Comparison of ENCODE assay signal across 14 mouse cellular contexts in the genomic region with DNA sequence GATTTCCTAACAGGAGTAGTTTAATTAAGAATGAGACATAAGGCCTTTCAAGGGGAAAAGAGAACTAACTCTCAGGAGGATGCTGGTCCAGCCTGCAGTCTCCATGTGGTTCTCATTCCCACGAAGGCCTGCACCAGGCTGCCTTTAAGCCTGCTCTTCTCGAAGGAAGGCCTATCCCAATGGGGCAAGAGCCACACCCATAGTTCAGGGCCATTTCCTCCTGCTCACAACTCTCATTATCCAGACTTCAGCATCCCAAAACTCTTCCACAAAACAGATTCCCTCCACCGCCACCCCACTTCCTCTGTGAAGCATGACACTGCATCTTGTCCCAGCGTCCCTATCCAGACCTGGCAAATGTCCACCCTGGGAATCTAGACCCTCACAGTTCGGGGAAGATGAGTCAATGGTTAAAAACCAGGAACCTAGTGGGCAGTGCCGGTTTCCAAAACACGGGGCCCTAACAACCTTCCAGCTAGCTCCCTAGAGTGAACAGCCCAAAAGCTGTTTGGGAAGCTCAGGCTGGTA. TPM values are rescaled to one million over a fixed set of nuclear protein-coding genes. Genes with fewer than 3 reads are reported as not detected.
DNase-seq lines count a peak whose midpoint lies in the region; ATAC-seq and TF ChIP-seq lines count a peak whose summit lies in the region.
"Had no signal": no experiment of that assay in that cellular context is flagged by ENCODE, and none has a peak within 500 bp of the region (broad histone marks: within the 10 kb centered on the region; RNA-seq: fewer than 3 reads in every experiment).

No protein-coding gene starts in this region.

- no peak for TF ChIP-seq CTCF in kidney, adult 2 months (conservative IDR thresholded peaks at IDR 0.05; ENCODE audit: insufficient read depth, insufficient read length, low read depth, low read length)
- TF ChIP-seq CTCF in embryonic fibroblast, embryonic 13.5 days (IDR thresholded peaks at IDR 0.05; ENCODE audit: borderline replicate concordance, insufficient read depth, low read length): no peak

- H3K27ac ChIP-seq in kidney, adult 2 months (ENCODE audit: insufficient read depth, low read depth, low read length): 0 out of 2 replicates have a peak overlapping the region, but pooled peaks have one; percentile 27
- H3K27ac ChIP-seq in kidney, embryonic 15.5 days: no peak overlapping the region
- peak overlapping the region; percentile 92 for H3K27ac ChIP-seq in embryonic fibroblast, embryonic 13.5 days (ENCODE audit: insufficient read depth, low read length)
- H3K27ac ChIP-seq in heart, embryonic 16.5 days (ENCODE audit: low read length): peak overlapping the region; percentile 87; the same call in 1 of the 2 replicates
- H3K27ac ChIP-seq: liver, embryonic 15.5 days; macrophage had no signal

- no peaks in the 10 kb centered on the region for H3K27me3 ChIP-seq in kidney, adult 2 months (replicated peaks; ENCODE audit: control insufficient read depth, insufficient read depth, low read length)
- H3K27me3 ChIP-seq in kidney, embryonic 15.5 days: no peaks in the 10 kb centered on the region
- H3K27me3 ChIP-seq in heart, embryonic 16.5 days (ENCODE audit: control insufficient read depth, insufficient read depth, low read length): no peaks in the 10 kb centered on the region
- H3K27me3 ChIP-seq: liver, embryonic 15.5 days; neural tube, embryonic 15.5 days had no signal

- no peaks in the 10 kb centered on the region for H3K36me3 ChIP-seq in kidney, adult 2 months (ENCODE audit: control insufficient read depth, insufficient read depth, low read length)
- no peaks in the 10 kb centered on the region for H3K36me3 ChIP-seq in kidney, embryonic 15.5 days
- no peaks in the 10 kb centered on the region for H3K36me3 ChIP-seq in heart, embryonic 16.5 days (ENCODE audit: control insufficient read depth, insufficient read depth)
- H3K36me3 ChIP-seq: liver, embryonic 15.5 days; neural tube, embryonic 15.5 days had no signal

- ATAC-seq in kidney, embryonic 15.5 days (replicated peaks; ENCODE audit: low FRiP score): no peak
- ATAC-seq in heart, embryonic 16.5 days (replicated peaks; ENCODE audit: extremely low read depth, insufficient read depth, low FRiP score): no peak
- ATAC-seq in monocyte, adult 5-6 weeks (replicated peaks; ENCODE audit: insufficient number of reproducible peaks, low FRiP score, low TSS enrichment, poor library complexity, severe bottlenecking): no peak
- ATAC-seq: forebrain, postnatal 0 days had no signal

- WGBS in kidney, adult 2 months: 61% methylated on average over 7 of the region's 7 CpGs
- 70% methylated on average over 7 of the region's 7 CpGs for WGBS in kidney, embryonic 15.5 days
- WGBS in heart, embryonic 16.5 days: 64% methylated on average over 7 of the region's 7 CpGs

- no peak for DNase-seq in kidney, adult 2 months
- peak; percentile 8 for DNase-seq in NIH3T3 (ENCODE audit: low read depth)
- no peak for DNase-seq in urinary bladder, postnatal 10 days (ENCODE audit: low spot score)
- no peak for DNase-seq in left cerebral cortex, adult 18-20 months (ENCODE audit: low spot score in 2 of 2)
- DNase-seq: kidney, postnatal 14 days; right cerebral cortex, postnatal 14 days had no signal

- no peaks in the 10 kb centered on the region for H3K9me3 ChIP-seq in kidney, embryonic 15.5 days (replicated peaks)
- H3K9me3 ChIP-seq in heart, embryonic 16.5 days (replicated peaks; ENCODE audit: control insufficient read depth, low read length): no peaks in the 10 kb centered on the region
- H3K9me3 ChIP-seq: liver, embryonic 15.5 days; neural tube, embryonic 15.5 days had no signal

- peaks cover 5% of the 10 kb centered on the region for H3K4me1 ChIP-seq in kidney, adult 2 months (ENCODE audit: control insufficient read depth, insufficient read depth, low read length)
- peaks cover 12% of the 10 kb centered on the region; the same call in 1 of the 2 replicates for H3K4me1 ChIP-seq in kidney, embryonic 15.5 days
- H3K4me1 ChIP-seq in embryonic fibroblast, embryonic 13.5 days (ENCODE audit: control insufficient read depth, insufficient read depth, low read length): peaks cover 17% of the 10 kb centered on the region
- peaks cover 53% of the 10 kb centered on the region for H3K4me1 ChIP-seq in heart, embryonic 16.5 days (ENCODE audit: control insufficient read depth, insufficient read depth, low read length)
- H3K4me1 ChIP-seq: liver, embryonic 15.5 days had no signal

- no peak overlapping the region for H3K9ac ChIP-seq in kidney, embryonic 15.5 days
- H3K9ac ChIP-seq in heart, embryonic 16.5 days (ENCODE audit: low read length): no peak overlapping the region
- H3K9ac ChIP-seq: forebrain, postnatal 0 days; liver, embryonic 15.5 days; neural tube, embryonic 15.5 days had no signal

- H3K4me3 ChIP-seq in kidney, adult 2 months (ENCODE audit: insufficient read depth, low read depth, low read length): no peak overlapping the region
- no peak overlapping the region for H3K4me3 ChIP-seq in kidney, embryonic 15.5 days (replicated peaks)
- H3K4me3 ChIP-seq in embryonic fibroblast, embryonic 13.5 days (ENCODE audit: insufficient read depth, low read length): no peak overlapping the region
- H3K4me3 ChIP-seq in heart, embryonic 16.5 days (ENCODE audit: low read length): no peak overlapping the region
- H3K4me3 ChIP-seq: liver, embryonic 15.5 days; neural tube, embryonic 15.5 days had no signal

- no peak for TF ChIP-seq POLR2A in kidney, adult 2 months (IDR thresholded peaks at IDR 0.05; ENCODE audit: low read depth, low read length)
- no peak for TF ChIP-seq POLR2A in embryonic fibroblast, embryonic 13.5 days (IDR thresholded peaks at IDR 0.05; ENCODE audit: low read depth, low read length)

- H3K4me2 ChIP-seq in kidney, embryonic 15.5 days: no peak overlapping the region
- H3K4me2 ChIP-seq in heart, embryonic 16.5 days (ENCODE audit: low read depth, low read length): no peak overlapping the region
- H3K4me2 ChIP-seq: liver, embryonic 15.5 days; neural tube, embryonic 15.5 days had no signal

RNA-seq across cellular contexts. Expression of a gene that starts 15.3 kb away (rescaled TPM):
- polyA plus RNA-seq in kidney, adult 2 months (2012; rRNA removed): 113 and 129 TPM in 2 replicates
- polyA plus RNA-seq in kidney, embryonic 15.5 days (2015; fragmentation: Nextera tagmentation; extraction: Ambion mirVana): 20.8 and 21.1 TPM in 2 replicates
- 28.7 and 33.4 TPM in 2 replicates for polyA plus RNA-seq in embryonic fibroblast, embryonic 13.5 days (2011; ENCODE audit: insufficient read length, low read depth, missing spikeins)
- 51.5 and 59.3 TPM in 2 replicates for polyA plus RNA-seq in heart, embryonic 16.5 days (2015; fragmentation: Nextera tagmentation; extraction: Ambion mirVana)
- 1.2 TPM in 1 of 3 replicates, not detected in the others for total RNA-seq in monocyte, adult 5-6 weeks (2017)
- 10 to 100 TPM; 81.5 to 85.2 TPM for total RNA-seq in left cerebral cortex, adult 18-20 months (2021)
